Mouse (Mus musculus) stomach, postnatal 0 days (tissue): Measurements from ENCODE around the gene Fdxr.

Source experiments
- CTCF ChIP-seq: IDR thresholded peaks from 2 replicates; pipeline ENCODE4 v1.5.1; 2016; ENCODE audit warnings: antibody characterized with exemption, low read depth, mild to moderate bottlenecking, moderate library complexity
- EP300 ChIP-seq: optimal IDR thresholded peaks from 2 replicates; pipeline ENCODE3; 2016; ENCODE audit warnings: antibody characterized with exemption

DNA sequence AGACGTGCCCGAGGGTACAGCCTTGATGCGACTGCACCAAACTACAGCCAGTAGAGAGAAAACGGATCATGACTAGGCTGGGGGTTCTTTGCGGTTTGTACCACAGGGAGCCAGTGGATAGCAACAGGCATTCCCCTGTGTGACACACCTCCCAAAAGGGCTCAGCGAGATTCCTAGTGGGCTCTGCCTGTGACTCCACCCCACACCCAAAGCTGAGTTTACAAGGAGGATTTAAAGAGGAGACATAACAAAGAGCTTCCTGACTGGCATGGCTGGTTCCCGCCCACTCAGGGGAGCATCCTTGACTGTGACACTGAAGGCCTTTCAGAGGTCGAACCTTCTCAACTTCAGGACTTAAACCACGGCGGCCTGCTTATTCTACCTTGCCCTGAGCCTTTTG is 14.7 kb upstream of the Fdxr start:
- TF ChIP-seq CTCF: no peak
- TF ChIP-seq EP300: no peak
